Mouse (Mus musculus) lung, postnatal 0 days (tissue): ENCODE measurements at regions not wholly inside any gene's neighbourhood (a gene's known extent, or its start where the extent isn't known, plus 50 kb on each side); places are given as distances from the start of the nearest gene placed in this dataset.

Experiments
- ATAC-seq: fragments of 200-750 bp; cut with Nextera tagmentation; 2 replicates; pipeline ENCODE4 v1.8.0; 2017; ENCODE audit warnings: moderate library complexity
- DNase-seq: peaks from one replicate; pipeline ENCODE4 v3.0.0-alpha.2; 2016; ENCODE audit warnings: low spot score
- H3K27ac ChIP-seq: fragments of 300-500 bp; sonication (generic); 2 replicates; pipeline ENCODE4 v1.5.1; 2014; ENCODE audit warnings: antibody characterized with exemption, mild to moderate bottlenecking, low read length, mixed read lengths
- H3K27me3 ChIP-seq: fragments of 300-500 bp; sonication (generic); replicated peaks from 2 replicates; pipeline ENCODE4 v1.6.1; 2014; ENCODE audit warnings: low read length, mixed read lengths; ENCODE audit not compliant: insufficient read depth
- H3K36me3 ChIP-seq: fragments of 300-500 bp; sonication (generic); 2 replicates; pipeline ENCODE4 v1.6.1; 2014; ENCODE audit warnings: low read length, mixed read lengths; ENCODE audit not compliant: insufficient read depth
- H3K4me1 ChIP-seq: fragments of 300-500 bp; sonication (generic); 2 replicates; pipeline ENCODE4 v1.6.1; 2014; ENCODE audit warnings: antibody characterized with exemption, low read depth, low read length, mixed read lengths; ENCODE audit not compliant: insufficient read depth
- H3K4me2 ChIP-seq: fragments of 300-500 bp; sonication (generic); replicated peaks from 2 replicates; pipeline ENCODE4 v1.6.1; 2014; ENCODE audit warnings: low read depth, mild to moderate bottlenecking, low read length, moderate library complexity, mixed read lengths
- H3K4me3 ChIP-seq: fragments of 300-500 bp; sonication (generic); 2 replicates; pipeline ENCODE4 v1.5.1; 2014; ENCODE audit warnings: low read depth, low read length
- H3K9ac ChIP-seq: fragments of 300-500 bp; sonication (generic); replicated peaks from 2 replicates; pipeline ENCODE4 v1.6.1; 2014; ENCODE audit warnings: low read depth, mild to moderate bottlenecking
- H3K9me3 ChIP-seq: fragments of 300-500 bp; sonication (generic); 2 replicates; pipeline ENCODE4 v1.6.1; 2016; ENCODE audit warnings: low read length, mixed read lengths
- CTCF ChIP-seq: IDR thresholded peaks from 2 replicates; pipeline ENCODE4 v1.5.1; 2016; ENCODE audit warnings: antibody characterized with exemption, mild to moderate bottlenecking
- EP300 ChIP-seq: IDR thresholded peaks from 2 replicates; pipeline ENCODE4 v1.6.1; 2016; ENCODE audit warnings: antibody characterized with exemption, mild to moderate bottlenecking, control low read depth
- WGBS: fragments of 180-500 bp; shearing (Covaris S2); extraction: QIAGEN DNeasy Blood & Tissue Kit; methylation state at CpG from one replicate; pipeline ENCODE4 v1.1.7; 2014; 5-methylcytosine and 5-hydroxymethylcytosine counted together

DNA sequence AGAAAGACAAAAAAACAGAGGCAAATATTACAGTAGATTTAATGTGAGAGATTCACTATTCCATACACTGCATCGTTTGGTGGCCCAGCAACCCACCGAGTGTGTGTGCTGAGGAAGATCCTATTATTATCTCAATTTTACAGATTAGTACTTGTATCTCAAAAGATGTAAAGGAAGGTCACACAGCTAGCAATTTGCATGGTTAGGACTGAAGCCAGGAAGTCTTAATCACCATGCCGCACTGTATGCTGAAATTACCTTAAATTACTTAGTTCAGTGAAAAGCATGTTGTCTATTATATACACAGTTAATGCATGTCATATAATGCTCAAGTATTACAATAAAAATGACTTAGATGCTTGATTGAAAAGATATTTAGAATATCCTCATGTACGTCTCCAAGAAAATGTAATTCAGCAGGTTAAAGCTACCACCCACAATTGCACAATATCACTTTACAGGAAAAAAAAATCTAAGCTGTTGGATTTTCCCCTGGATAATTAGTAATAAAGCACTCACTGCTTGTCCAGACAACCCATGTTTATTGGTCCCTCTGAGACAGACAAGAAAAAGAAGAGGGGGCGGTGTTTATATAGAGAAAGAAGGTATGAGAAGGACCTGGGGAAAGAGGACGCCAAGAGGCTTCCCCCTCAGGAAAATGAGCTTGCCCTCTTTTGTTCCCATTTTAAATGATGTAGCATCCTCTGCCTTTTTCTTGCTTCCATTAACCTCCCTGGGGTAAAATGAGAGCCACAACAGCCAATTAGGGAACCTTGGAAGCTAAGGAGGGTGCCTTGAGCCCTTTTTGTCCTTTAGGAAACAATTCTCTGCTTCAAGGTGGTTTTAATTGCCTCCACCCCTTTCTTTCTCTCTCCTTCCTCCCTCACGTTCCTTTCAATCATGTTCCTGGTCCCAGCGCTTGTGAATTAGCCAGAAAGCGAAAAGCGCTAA, 204.6 kb upstream of the Xrcc4 start:
- H3K27ac ChIP-seq = no peak overlapping the region
- no peak for TF ChIP-seq EP300
- TF ChIP-seq CTCF = no peak
- H3K4me1 ChIP-seq = no peaks in the 10 kb centered on the region
- H3K27me3 ChIP-seq = no peaks in the 10 kb centered on the region
- no peaks in the 10 kb centered on the region for H3K9me3 ChIP-seq
- DNase-seq (no peak), ATAC-seq (no peak)
- H3K4me2 ChIP-seq = no peak overlapping the region
- 67% methylated on average over 10 of the region's 10 CpGs for WGBS
- H3K4me3 ChIP-seq = no peak overlapping the region
- H3K9ac ChIP-seq = no peak overlapping the region
- H3K36me3 ChIP-seq = no peaks in the 10 kb centered on the region

DNA sequence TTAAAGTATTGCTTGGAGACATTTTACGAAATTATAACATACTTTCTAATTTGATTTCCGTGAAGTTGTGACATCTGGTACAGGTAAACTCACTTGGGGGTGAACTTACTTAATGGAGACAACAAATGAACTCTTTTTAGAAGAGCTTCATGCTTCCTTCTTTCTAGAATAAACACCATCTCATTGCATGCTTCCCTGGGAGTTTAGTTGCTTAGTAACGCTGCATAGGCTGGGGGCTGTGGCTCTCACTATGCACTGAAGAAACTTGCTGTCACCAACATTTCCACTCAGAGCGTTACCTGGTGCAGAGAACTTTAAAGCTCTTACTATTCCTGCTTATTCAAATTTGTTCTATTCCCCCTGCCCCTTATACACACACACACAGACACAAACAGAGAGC, 203.5 kb upstream of the Xrcc4 start:
- DNase-seq (no peak), ATAC-seq (no peak)
- Histone ChIP-seq H3K9me3 (no peaks in the 10 kb centered on the region), H3K4me1 (no peaks in the 10 kb centered on the region), H3K9ac (no peak overlapping the region), H3K36me3 (no peaks in the 10 kb centered on the region), H3K4me3 (no peak overlapping the region), H3K4me2 (no peak overlapping the region), H3K27me3 (no peaks in the 10 kb centered on the region), H3K27ac (no peak overlapping the region)
- TF ChIP-seq EP300 (no peak), CTCF (no peak)
- WGBS = 59% methylated on average over 4 of the region's 4 CpGs

DNA sequence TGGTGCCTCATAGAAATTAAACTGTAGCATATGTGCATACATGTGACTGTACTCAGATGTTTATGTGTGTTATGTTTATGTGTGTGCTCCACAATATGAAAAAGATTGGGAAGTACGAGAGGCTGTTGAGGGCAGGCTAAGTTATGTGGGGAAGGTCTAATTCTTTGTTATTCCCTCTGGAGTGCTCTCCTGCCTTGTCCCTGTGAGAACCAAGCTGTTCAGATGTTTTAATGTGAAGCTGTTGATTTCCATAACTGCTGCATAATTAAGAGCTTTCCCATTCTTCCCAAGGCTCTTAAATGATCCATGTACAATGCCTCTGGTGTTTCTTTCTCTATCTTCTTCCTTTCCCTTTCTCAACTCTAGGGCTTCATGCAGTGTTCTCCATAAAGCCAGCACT, 202.7 kb upstream of the Xrcc4 start:
- H3K27ac ChIP-seq = no peak overlapping the region
- WGBS = 68% methylated on average over 1 of the region's 1 CpGs
- DNase-seq (no peak), ATAC-seq (no peak)
- TF ChIP-seq EP300 = no peak
- no peaks in the 10 kb centered on the region for H3K36me3 ChIP-seq
- H3K4me2 ChIP-seq = no peak overlapping the region
- H3K9me3 ChIP-seq = no peaks in the 10 kb centered on the region
- H3K9ac ChIP-seq = no peak overlapping the region
- H3K27me3 ChIP-seq = no peaks in the 10 kb centered on the region
- no peak overlapping the region for H3K4me3 ChIP-seq
- no peaks in the 10 kb centered on the region for H3K4me1 ChIP-seq

DNA sequence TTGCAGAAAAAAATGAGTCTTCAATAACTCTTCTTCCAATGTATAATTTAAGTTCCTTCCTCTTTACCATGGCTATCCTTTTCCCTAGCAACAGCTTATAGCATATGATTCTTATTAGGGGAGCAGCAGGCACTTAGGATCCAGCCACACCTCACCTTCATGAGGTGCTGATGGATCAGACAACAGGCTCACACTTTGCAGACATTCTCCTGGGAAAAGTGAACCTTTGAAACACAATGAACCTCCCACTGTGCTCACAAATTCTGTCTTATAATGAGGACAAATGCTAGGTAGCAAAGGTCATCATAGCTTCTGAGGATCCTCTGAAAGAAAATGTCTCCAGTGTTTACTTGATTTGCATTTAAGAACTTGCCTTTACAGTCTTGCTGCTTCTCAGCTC, 191.6 kb upstream of the Xrcc4 start:
- Histone ChIP-seq H3K27me3 (no peaks in the 10 kb centered on the region), H3K9me3 (no peaks in the 10 kb centered on the region), H3K4me2 (no peak overlapping the region), H3K4me1 (no peaks in the 10 kb centered on the region), H3K36me3 (no peaks in the 10 kb centered on the region), H3K27ac (no peak overlapping the region), H3K4me3 (no peak overlapping the region), H3K9ac (no peak overlapping the region)
- DNase-seq (no peak), ATAC-seq (no peak)
- no peak for TF ChIP-seq CTCF
- TF ChIP-seq EP300 = no peak

DNA sequence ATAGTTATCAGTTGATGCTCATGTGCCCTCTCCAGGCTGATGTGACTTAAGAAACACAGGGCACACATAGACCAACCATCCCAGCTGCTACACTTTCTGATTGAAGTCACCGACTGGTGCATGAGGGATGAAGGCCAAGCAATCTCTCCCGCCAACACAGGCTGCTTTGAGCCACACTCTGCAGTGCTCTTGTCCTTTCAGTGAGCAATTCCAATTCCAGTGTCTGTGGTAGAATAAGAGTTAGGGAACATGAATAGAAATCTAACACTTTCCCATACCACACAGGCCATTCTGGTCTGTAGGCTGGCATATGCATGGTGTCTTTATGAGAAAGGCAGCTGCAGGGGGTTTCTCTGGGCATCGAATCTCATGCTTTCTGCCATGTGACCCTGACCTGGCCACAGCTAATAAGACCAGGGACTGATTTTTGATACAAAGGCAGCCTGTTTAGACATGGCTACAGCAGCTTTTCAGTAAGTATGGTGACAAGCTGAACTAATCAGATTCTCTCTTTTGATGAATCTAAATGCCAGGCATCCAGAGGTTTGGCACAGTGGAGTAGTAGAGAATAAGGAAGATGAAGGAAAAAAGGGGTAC, 190.5 kb upstream of the Xrcc4 start:
- 69% methylated on average over 3 of the region's 3 CpGs for WGBS
- ATAC-seq = no peak
- TF ChIP-seq CTCF (no peak), EP300 (no peak)
- no peak overlapping the region for H3K9ac ChIP-seq
- H3K9me3 ChIP-seq = no peaks in the 10 kb centered on the region
- H3K4me1 ChIP-seq = no peaks in the 10 kb centered on the region
- H3K36me3 ChIP-seq = no peaks in the 10 kb centered on the region
- H3K4me3 ChIP-seq = no peak overlapping the region
- DNase-seq = no peak
- H3K27me3 ChIP-seq = no peaks in the 10 kb centered on the region
- H3K4me2 ChIP-seq = no peak overlapping the region
- H3K27ac ChIP-seq = no peak overlapping the region

DNA sequence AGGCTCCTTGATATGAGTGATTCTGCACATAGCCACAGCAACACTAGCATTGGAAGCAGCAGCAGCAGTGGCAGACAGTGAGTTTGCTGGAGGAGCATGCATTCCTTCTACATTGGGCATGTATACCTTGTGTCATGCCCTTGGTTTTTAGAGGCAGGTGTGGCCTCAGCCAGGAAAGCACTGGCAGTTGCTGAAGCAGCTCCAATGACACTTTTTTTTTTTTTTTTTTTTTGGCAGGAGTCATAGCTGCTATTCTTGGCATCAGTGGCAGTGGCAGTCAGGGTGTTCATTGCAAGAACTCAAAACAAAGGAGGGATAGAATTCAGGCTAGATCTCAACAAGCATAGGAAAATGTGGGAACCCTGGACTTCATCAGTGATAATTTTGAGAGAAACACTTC, 189.9 kb upstream of the Xrcc4 start:
- DNase-seq (no peak), ATAC-seq (no peak)
- Histone ChIP-seq H3K4me3 (no peak overlapping the region), H3K9me3 (no peaks in the 10 kb centered on the region), H3K4me1 (no peaks in the 10 kb centered on the region), H3K27me3 (no peaks in the 10 kb centered on the region), H3K9ac (no peak overlapping the region), H3K27ac (no peak overlapping the region), H3K36me3 (no peaks in the 10 kb centered on the region), H3K4me2 (no peak overlapping the region)
- TF ChIP-seq CTCF (no peak), EP300 (no peak)
